8 mouse cellular contexts compared by ENCODE assay signal in genomic region chr7:99382088-99383000, GRCm38 (mm10). TPM values are rescaled to one million over a fixed set of nuclear protein-coding genes. Genes with fewer than 3 reads are reported as not detected.
DNase-seq lines count a peak whose midpoint lies in the region; ATAC-seq and TF ChIP-seq lines count a peak whose summit lies in the region.

No protein-coding gene starts in this region.

- H3K4me2 ChIP-seq in CH12.LX (ENCODE audit: insufficient read depth, low read depth, poor library complexity, severe bottlenecking): peak overlapping the region; percentile 58
- peak overlapping the region; percentile 82 for H3K4me2 ChIP-seq in forebrain, embryonic 15.5 days (replicated peaks)
- H3K4me2 ChIP-seq in midbrain, embryonic 15.5 days: peak overlapping the region; percentile 85

- no peaks in the 10 kb centered on the region for H3K79me2 ChIP-seq in CH12.LX (replicated peaks; ENCODE audit: control insufficient read depth, extremely low read depth, insufficient read depth, poor library complexity, severe bottlenecking)

- no peak for TF ChIP-seq RAD21 in CH12.LX (IDR thresholded peaks at IDR 0.05; ENCODE audit: low read depth, low read length)

- TF ChIP-seq EP300 in CH12.LX (IDR thresholded peaks at IDR 0.05; ENCODE audit: low read length): no peak

- peaks cover 4 to 23% of the 10 kb centered on the region in 2 experiments for H3K36me3 ChIP-seq in CH12.LX (replicated peaks in 1 of 2; ENCODE audit: control insufficient read depth in 1 of 2, insufficient read depth in 1 of 2, low read length in 1 of 2)
- H3K36me3 ChIP-seq in forebrain, embryonic 15.5 days: peaks cover 2% of the 10 kb centered on the region; the same call in 1 of the 2 replicates
- H3K36me3 ChIP-seq in midbrain, embryonic 15.5 days (replicated peaks): no peaks in the 10 kb centered on the region; the same call in 1 of the 2 replicates

- no peak for TF ChIP-seq CTCF in CH12.LX (conservative IDR thresholded peaks at IDR 0.05 in 1 of 2, IDR thresholded peaks at IDR 0.05 in 1 of 2; ENCODE audit: low read depth in 2 of 2, low read length in 2 of 2)

- peak overlapping the region; percentile 76 for H3K9ac ChIP-seq in CH12.LX (ENCODE audit: insufficient read depth, low read depth)
- peak overlapping the region; percentile 86 for H3K9ac ChIP-seq in forebrain, embryonic 15.5 days (replicated peaks)
- peak overlapping the region; percentile 87 for H3K9ac ChIP-seq in midbrain, embryonic 15.5 days

- dilution Hi-C loops in CH12.LX (cut with MboI; ENCODE audit: extremely low pct_ligation_motif_present, extremely low pct_unique_long_range_greater_than_20kb, low sequenced_read_pairs): no loop called here

- no peak for TF ChIP-seq POLR2A in CH12.LX (IDR thresholded peaks at IDR 0.05; ENCODE audit: low read depth, low read length)

- no peak; the same call in 1 of the 2 replicates for ATAC-seq in forebrain, embryonic 15.5 days (replicated peaks)
- ATAC-seq in midbrain, embryonic 15.5 days (replicated peaks): no peak
- ATAC-seq in inflammation-experienced regulatory T-cells, adult 6 months: no peak

- in situ Hi-C loops in CH12.LX (cut with MboI; ENCODE audit: low pct_ligation_motif_present, low pct_unique_long_range_greater_than_20kb, low sequenced_read_pairs): no loop called here

- no peak overlapping the region for H3K27ac ChIP-seq in CH12.LX (ENCODE audit: insufficient read depth, low read depth)
- H3K27ac ChIP-seq in forebrain, embryonic 15.5 days (replicated peaks): 0 out of 2 replicates have a peak overlapping the region, but pooled peaks have one; percentile 11
- peak overlapping the region; percentile 98 for H3K27ac ChIP-seq in midbrain, embryonic 15.5 days

- WGBS in forebrain, embryonic 15.5 days: 9% methylated on average over 30 of the region's 30 CpGs
- WGBS in midbrain, embryonic 15.5 days: 9% methylated on average over 30 of the region's 30 CpGs

- peaks cover 1% of the 10 kb centered on the region for H3K27me3 ChIP-seq in CH12.LX (replicated peaks)
- no peaks in the 10 kb centered on the region for H3K27me3 ChIP-seq in forebrain, embryonic 15.5 days
- H3K27me3 ChIP-seq in midbrain, embryonic 15.5 days (replicated peaks): no peaks in the 10 kb centered on the region

- H3K4me1 ChIP-seq in CH12.LX (ENCODE audit: control insufficient read depth in 1 of 2, insufficient read depth in 2 of 2): peaks cover 18 to 42% of the 10 kb centered on the region in 2 experiments
- H3K4me1 ChIP-seq in forebrain, embryonic 15.5 days: peaks cover 48% of the 10 kb centered on the region
- peaks cover 51% of the 10 kb centered on the region for H3K4me1 ChIP-seq in midbrain, embryonic 15.5 days

- peak; percentile 26 to 34 for DNase-seq in adrenal gland, adult 18-20 months (ENCODE audit: low spot score in 2 of 2)
- DNase-seq in adrenal gland, adult 8-10 months: no peak
- DNase-seq in CH12.LX (ENCODE audit: extremely low read depth): no peak
- peak; percentile 44 to 62 for DNase-seq in kidney, postnatal 4 days
- no peak for DNase-seq in yolk sac, embryonic 10.5 days (ENCODE audit: low spot score)

- H3K4me3 ChIP-seq in CH12.LX (replicated peaks in 1 of 3; ENCODE audit: low read depth in 2 of 3, low read length in 2 of 3, poor library complexity in 1 of 3): peak overlapping the region; percentile 65 to 74 (median 69)
- peak overlapping the region; percentile 64 for H3K4me3 ChIP-seq in forebrain, embryonic 15.5 days
- H3K4me3 ChIP-seq in midbrain, embryonic 15.5 days: peak overlapping the region; percentile 83

- H3K9me3 ChIP-seq in CH12.LX (replicated peaks; ENCODE audit: low read length): no peaks in the 10 kb centered on the region
- no peaks in the 10 kb centered on the region for H3K9me3 ChIP-seq in forebrain, embryonic 15.5 days
- H3K9me3 ChIP-seq in midbrain, embryonic 15.5 days: no peaks in the 10 kb centered on the region

TF ChIP-seq in CH12.LX, 34 proteins besides CTCF, POLR2A, EP300 and RAD21:
- no peak for TF ChIP-seq SMC3 (IDR thresholded peaks at IDR 0.05; ENCODE audit: low read depth, low read length)
- TF ChIP-seq MXI1 (IDR thresholded peaks at IDR 0.05; ENCODE audit: low read depth, low read length): no peak
- TF ChIP-seq HCFC1 (IDR thresholded peaks at IDR 0.05; ENCODE audit: low read depth, low read length): no peak
- TF ChIP-seq NELFE (IDR thresholded peaks at IDR 0.05; ENCODE audit: low read depth, low read length): no peak
- TF ChIP-seq BHLHE40 (IDR thresholded peaks at IDR 0.05; ENCODE audit: low read depth, low read length): peak; percentile 59
- no peak for TF ChIP-seq ZKSCAN1 (IDR thresholded peaks at IDR 0.05; ENCODE audit: borderline replicate concordance, low read depth, low read length)
- TF ChIP-seq POLR2AphosphoS2 (IDR thresholded peaks at IDR 0.05; ENCODE audit: low read depth, low read length): no peak
- 0 out of 2 replicates have a peak, but pooled peaks have one; percentile 13 for TF ChIP-seq TCF12 (IDR thresholded peaks at IDR 0.05; ENCODE audit: low read depth, low read length)
- TF ChIP-seq ZMIZ1 (IDR thresholded peaks at IDR 0.05; ENCODE audit: low read depth, low read length): no peak

RNA-seq across cellular contexts. Expression of gene Gdpd5, which starts 1.1 kb away (rescaled TPM):
- total RNA-seq in adrenal gland, adult 18-20 months (2021): 1 to 10 TPM; 5.4 to 7.5 TPM
- total RNA-seq in adrenal gland, adult 8-10 months (2022): 10 to 100 TPM in 3 of 4 experiments, 1 to 10 TPM in 1; 9.2 to 16.4 (median 13.9) TPM
- total RNA-seq in CH12.LX (2012; rRNA removed): 7.5 and 9.1 TPM in 2 replicates
- 2.4 and 2.8 TPM in 2 replicates for total RNA-seq in CH12.LX (2014; rRNA removed)
- 7.0 and 9.0 TPM in 2 replicates for polyA plus RNA-seq in CH12.LX (2012; ENCODE audit: insufficient read length, low read depth)
- 40.0 and 41.8 TPM in 2 replicates for polyA plus RNA-seq in forebrain, embryonic 15.5 days (2015; fragmentation: Nextera tagmentation; extraction: Ambion mirVana)
- 51.8 and 53.3 TPM in 2 replicates for polyA plus RNA-seq in midbrain, embryonic 15.5 days (2015; fragmentation: Nextera tagmentation; extraction: Ambion mirVana)
- polyA plus RNA-seq in inflammation-experienced regulatory T-cells, adult 6 months (2017; shearing (Covaris generic)): 10 to 100 TPM; 15.1 to 29.0 (median 17.5) TPM

RNA-seq across cellular contexts. Expression of gene Serpinh1, which starts 29.3 kb away (rescaled TPM):
- 100 to 1,000 TPM; 244 to 442 TPM for total RNA-seq in adrenal gland, adult 18-20 months (2021)
- 100 to 1,000 TPM; 127 to 266 (median 171) TPM for total RNA-seq in adrenal gland, adult 8-10 months (2022)
- total RNA-seq in CH12.LX (2012; rRNA removed) (not detected in 2 replicates), CH12.LX (2014; rRNA removed) (not detected in 2 replicates)
- polyA plus RNA-seq in CH12.LX (2012; ENCODE audit: insufficient read length, low read depth): not detected in 2 replicates
- 210 and 215 TPM in 2 replicates for polyA plus RNA-seq in forebrain, embryonic 15.5 days (2015; fragmentation: Nextera tagmentation; extraction: Ambion mirVana)
- polyA plus RNA-seq in midbrain, embryonic 15.5 days (2015; fragmentation: Nextera tagmentation; extraction: Ambion mirVana): 235 and 259 TPM in 2 replicates
- polyA plus RNA-seq in inflammation-experienced regulatory T-cells, adult 6 months (2017; shearing (Covaris generic)): not detected

Comparison
In these comparisons a context has a peak if more than half of its experiments do, and no peak if none do; other contexts are left out.
1. DNase-seq: peak in adrenal gland, adult 18-20 months (2 of 2) and kidney, postnatal 4 days (2 of 2); none in adrenal gland, adult 8-10 months (single experiment), CH12.LX (single experiment) and yolk sac, embryonic 10.5 days (single experiment).
2. RNA of gene Serpinh1, which starts 29.3 kb away (polyA plus RNA-seq): 235 to 259 TPM in midbrain, embryonic 15.5 days and 210 to 215 TPM in forebrain, embryonic 15.5 days; not detected in CH12.LX and not detected in inflammation-experienced regulatory T-cells, adult 6 months; every median in the first group is over 100 times any median in the second.
3. Peak in every context shown above with its lines, with median percentiles within 50 percentile points of each other: H3K4me2 ChIP-seq, H3K4me3 ChIP-seq and H3K9ac ChIP-seq.